Mouse (Mus musculus) E14TG2a.4 (cell line): Measurements from ENCODE around the gene Ptpa.

Experiments
- H3K27me3 ChIP-seq: 2 replicates; pipeline ENCODE4 v1.6.1; 2014; ENCODE audit warnings: low read length, control low read depth; ENCODE audit not compliant: insufficient read depth
- H3K36me3 ChIP-seq: 2 replicates; pipeline ENCODE4 v1.6.1; 2014; ENCODE audit warnings: low read length, control low read depth; ENCODE audit not compliant: insufficient read depth
- H3K4me1 ChIP-seq: replicated peaks from 2 replicates; pipeline ENCODE4 v1.6.1; 2014; ENCODE audit warnings: low read depth, low read length, control low read depth
- H3K4me3 ChIP-seq: replicated peaks from 2 replicates; pipeline ENCODE4 v1.5.1; 2014; ENCODE audit warnings: mild to moderate bottlenecking, low read length
- H3K9me3 ChIP-seq: 2 replicates; pipeline ENCODE4 v1.6.1; 2014; ENCODE audit warnings: low read length, control low read depth
- CTCF ChIP-seq: conservative IDR thresholded peaks from 2 replicates; pipeline ENCODE4 v1.5.1; 2014; ENCODE audit warnings: low read length
- NANOG ChIP-seq: IDR thresholded peaks from 2 replicates; pipeline ENCODE4 v1.6.1; 2014; ENCODE audit warnings: borderline replicate concordance, low read length, mixed read lengths
- POU5F1 ChIP-seq: IDR thresholded peaks from 2 replicates; pipeline ENCODE4 v1.6.1; 2014; ENCODE audit warnings: low read length, borderline replicate concordance

Gene Ptpa

GRCm38 (mm10) chr2:30417595-30418165 lies 1.8 kb downstream of the Ptpa start:
- peaks cover 69% of the 10 kb centered on the region for H3K4me1 ChIP-seq
- peaks cover 21% of the 10 kb centered on the region for H3K27me3 ChIP-seq
- peaks cover 34% of the 10 kb centered on the region for H3K36me3 ChIP-seq
- H3K9me3 ChIP-seq, result no peaks in the 10 kb centered on the region
- TF ChIP-seq POU5F1 (no peak), NANOG (no peak), CTCF (no peak)
- 0 out of 2 replicates have a peak overlapping the region, but pooled peaks have one; percentile 95 for H3K4me3 ChIP-seq

GRCm38 (mm10) chr2:30418259-30418658 lies 2.4 kb downstream of the Ptpa start:
- TF ChIP-seq POU5F1 (no peak), CTCF (no peak), NANOG (no peak)

GRCm38 (mm10) chr2:30419112-30419511 lies 3.3 kb downstream of the Ptpa start:
- peaks cover 70% of the 10 kb centered on the region for H3K4me1 ChIP-seq
- peaks cover 29% of the 10 kb centered on the region for H3K36me3 ChIP-seq
- peaks cover 8% of the 10 kb centered on the region for H3K27me3 ChIP-seq
- H3K9me3 ChIP-seq, result no peaks in the 10 kb centered on the region
- TF ChIP-seq CTCF (no peak), NANOG (no peak), POU5F1 (no peak)
- peak overlapping the region; percentile 53 for H3K4me3 ChIP-seq

More at GRCm38 (mm10) chr2:30418259-30418658, 2.4 kb downstream of the Ptpa start:
- Histone ChIP-seq H3K9me3 (no peaks in the 10 kb centered on the region), H3K36me3 (peaks cover 30% of the 10 kb centered on the region), H3K4me3 (peak overlapping the region; percentile 53), H3K4me1 (peaks cover 69% of the 10 kb centered on the region), H3K27me3 (peaks cover 16% of the 10 kb centered on the region)

GRCm38 (mm10) chr2:30421432-30421831 lies 5.6 kb downstream of the Ptpa start:
- peaks cover 60% of the 10 kb centered on the region for H3K4me1 ChIP-seq
- TF ChIP-seq NANOG, result no peak
- no peak for TF ChIP-seq POU5F1
- TF ChIP-seq CTCF, result no peak
- no peaks in the 10 kb centered on the region for H3K27me3 ChIP-seq
- H3K36me3 ChIP-seq, result peaks cover 37% of the 10 kb centered on the region
- no peak overlapping the region for H3K4me3 ChIP-seq
- no peaks in the 10 kb centered on the region for H3K9me3 ChIP-seq

- no peak for TF ChIP-seq CTCF
- TF ChIP-seq NANOG, result no peak
- TF ChIP-seq POU5F1, result no peak
- H3K4me3 ChIP-seq, result no peak overlapping the region
- H3K27me3 ChIP-seq, result no peaks in the 10 kb centered on the region
- no peaks in the 10 kb centered on the region for H3K9me3 ChIP-seq
- H3K36me3 ChIP-seq, result peaks cover 85% of the 10 kb centered on the region
- H3K4me1 ChIP-seq, result peaks cover 13% of the 10 kb centered on the region
Measured at GRCm38 (mm10) chr2:30429156-30429555, 13.3 kb downstream of the Ptpa start.

- TF ChIP-seq CTCF (peak; percentile 76), POU5F1 (no peak), NANOG (no peak)
- Histone ChIP-seq H3K4me1 (peaks cover 46% of the 10 kb centered on the region), H3K4me3 (no peak overlapping the region), H3K9me3 (no peaks in the 10 kb centered on the region), H3K36me3 (peaks cover 95% of the 10 kb centered on the region), H3K27me3 (no peaks in the 10 kb centered on the region)
Measured at GRCm38 (mm10) chr2:30435326-30436155, 19.7 kb downstream of the Ptpa start.

- H3K4me3 ChIP-seq, result no peak overlapping the region
- no peak for TF ChIP-seq NANOG
- no peaks in the 10 kb centered on the region for H3K27me3 ChIP-seq
- H3K36me3 ChIP-seq, result peaks cover 93% of the 10 kb centered on the region
- peaks cover 51% of the 10 kb centered on the region for H3K4me1 ChIP-seq
- H3K9me3 ChIP-seq, result no peaks in the 10 kb centered on the region
Measured at GRCm38 (mm10) chr2:30436156-30436545, 20.3 kb downstream of the Ptpa start.

GRCm38 (mm10) chr2:30436809-30437208 lies 21.0 kb downstream of the Ptpa start:
- H3K27me3 ChIP-seq, result no peaks in the 10 kb centered on the region
- H3K4me1 ChIP-seq, result peaks cover 57% of the 10 kb centered on the region
- H3K36me3 ChIP-seq, result peaks cover 86% of the 10 kb centered on the region
- no peak overlapping the region for H3K4me3 ChIP-seq
- H3K9me3 ChIP-seq, result no peaks in the 10 kb centered on the region
- no peak for TF ChIP-seq CTCF
- no peak for TF ChIP-seq POU5F1
- TF ChIP-seq NANOG, result no peak

- Histone ChIP-seq H3K4me1 (peaks cover 67% of the 10 kb centered on the region), H3K9me3 (no peaks in the 10 kb centered on the region), H3K36me3 (peaks cover 85% of the 10 kb centered on the region), H3K4me3 (no peak overlapping the region), H3K27me3 (no peaks in the 10 kb centered on the region)
- no peak for TF ChIP-seq CTCF
- no peak for TF ChIP-seq NANOG
- no peak for TF ChIP-seq POU5F1
Measured at GRCm38 (mm10) chr2:30437791-30438190, 22.0 kb downstream of the Ptpa start.
